Mouse (Mus musculus): Measurements from ENCODE around the gene Ckap2l.

GRCm38 (mm10) chr2:129221097-129221632, 75.8 kb downstream of the Ckap2l start:
- TF ChIP-seq EP300 (IDR thresholded peaks at IDR 0.05; ENCODE audit: low read depth) (no peak), CTCF (IDR thresholded peaks at IDR 0.05; ENCODE audit: low read depth) (no peak)

All from liver, postnatal 0 days (tissue).